Mouse (Mus musculus) natural killer cell, adult 2 months (primary cell): ENCODE results near the gene Pank3.
"Not testable (repeated sequence)": the region's sequence is repeated elsewhere in the genome, so short reads cannot be mapped to it uniquely, and the experiment has no call there.

ENCODE experiments used
- DNase-seq, 2 experiments: peaks; one replicate each; pipeline ENCODE4 v3.0.0; 2022; ENCODE audit warnings: low spot score in 2 of 2

Pank3 gene

DNA sequence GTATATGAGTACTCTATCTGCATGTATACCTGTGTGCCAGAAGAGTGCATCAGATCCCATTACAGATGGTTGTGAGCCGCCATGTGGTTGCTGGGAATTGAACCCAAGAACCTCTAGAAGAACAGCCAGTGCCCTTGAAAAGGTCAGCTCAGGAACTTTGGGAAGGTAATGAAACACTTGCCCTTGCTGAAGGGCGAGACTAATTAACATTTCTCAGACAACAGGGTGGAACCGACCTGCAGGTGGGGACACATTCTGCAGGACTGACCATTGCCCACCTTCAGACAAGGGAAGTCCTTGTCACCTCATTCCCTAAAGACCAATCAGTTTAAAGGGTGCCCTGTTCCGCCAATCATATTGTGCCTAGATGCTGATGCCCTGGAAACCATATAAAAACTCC lies 71.5 kb downstream of the Pank3 start:
- not testable (repeated sequence) for DNase-seq
